Mouse (Mus musculus) cortical plate, adult 2 months (tissue): ENCODE results near the gene Cdkn1b. TPM values are rescaled to one million over a fixed set of nuclear protein-coding genes. Genes with fewer than 3 reads are reported as not detected.

Source experiments
- H3K27ac ChIP-seq: fragments of 200-500 bp; 2 replicates; pipeline ENCODE4 v1.5.1; 2012; ENCODE audit warnings: low read length, control low read depth, inconsistent platforms; ENCODE audit not compliant: insufficient read depth
- H3K4me1 ChIP-seq: fragments of 200-500 bp; 2 replicates; pipeline ENCODE4 v1.6.1; 2011; ENCODE audit warnings: low read length; ENCODE audit not compliant: control insufficient read depth, insufficient read depth
- H3K4me3 ChIP-seq: fragments of 200-500 bp; 2 replicates; pipeline ENCODE4 v1.5.1; 2011; ENCODE audit warnings: mild to moderate bottlenecking, low read length, control low read depth; ENCODE audit not compliant: insufficient read depth
- CTCF ChIP-seq: fragments of 200-500 bp; IDR thresholded peaks from 2 replicates; pipeline ENCODE4 v1.5.1; 2011; ENCODE audit warnings: mild to moderate bottlenecking, control low read depth, low read length; ENCODE audit not compliant: insufficient read depth; ENCODE audit errors: extremely low read depth
- POLR2A ChIP-seq: fragments of 200-500 bp; IDR thresholded peaks from 2 replicates; pipeline ENCODE4 v1.6.1; 2011; ENCODE audit warnings: mild to moderate bottlenecking, low read length, control low read depth; ENCODE audit not compliant: insufficient read depth; ENCODE audit errors: extremely low read depth
- polyA plus RNA-seq: library from polyadenylated mRNA; depleted of rRNA; stranded (reverse); fragments of >200 nt; gene quantifications from 2 replicates; pipeline ENCODE4 v1.2.3, GENCODE M21; 2012

The Cdkn1b gene
- polyA plus RNA-seq, 1 experiment = 20.6 TPM

- Histone ChIP-seq H3K4me3 (peak overlapping the region; percentile 74), H3K27ac (peak overlapping the region; percentile 57; the same call in 1 of the 2 replicates), H3K4me1 (peaks cover 1% of the 10 kb centered on the region; the same call in 1 of the 2 replicates)
- no peak for TF ChIP-seq CTCF
- no peak for TF ChIP-seq POLR2A
Observed at GRCm38 (mm10) chr6:134927595-134928095, 7.4 kb downstream of the Cdkn1b start.

GRCm38 (mm10) chr6:134928096-134928888 is 8.1 kb downstream of the Cdkn1b start:
- Histone ChIP-seq H3K27ac (peak overlapping the region; percentile 57), H3K4me3 (peak overlapping the region; percentile 74), H3K4me1 (no peaks in the 10 kb centered on the region)
- TF ChIP-seq CTCF = no peak
- 0 out of 2 replicates have a peak, but pooled peaks have one; percentile 25 for TF ChIP-seq POLR2A

- H3K4me3 ChIP-seq = peak overlapping the region; percentile 74
- TF ChIP-seq CTCF (no peak), POLR2A (no peak)
- no peaks in the 10 kb centered on the region for H3K4me1 ChIP-seq
- no peak overlapping the region for H3K27ac ChIP-seq
Observed at GRCm38 (mm10) chr6:134928889-134929310, 8.7 kb downstream of the Cdkn1b start.

GRCm38 (mm10) chr6:134929926-134930325 is 9.7 kb downstream of the Cdkn1b start:
- TF ChIP-seq POLR2A (no peak), CTCF (no peak)
- no peak overlapping the region for H3K4me3 ChIP-seq
- no peak overlapping the region for H3K27ac ChIP-seq
- no peaks in the 10 kb centered on the region for H3K4me1 ChIP-seq

GRCm38 (mm10) chr6:134930383-134930782 is 10.2 kb downstream of the Cdkn1b start:
- Histone ChIP-seq H3K4me1 (no peaks in the 10 kb centered on the region), H3K27ac (no peak overlapping the region), H3K4me3 (no peak overlapping the region)
- TF ChIP-seq CTCF (no peak), POLR2A (no peak)

- Histone ChIP-seq H3K27ac (no peak overlapping the region), H3K4me1 (no peaks in the 10 kb centered on the region), H3K4me3 (no peak overlapping the region)
- TF ChIP-seq POLR2A = no peak
Observed at GRCm38 (mm10) chr6:134931146-134931545, 10.9 kb downstream of the Cdkn1b start.

- TF ChIP-seq POLR2A (no peak), CTCF (no peak)
- no peak overlapping the region for H3K4me3 ChIP-seq
- H3K4me1 ChIP-seq = no peaks in the 10 kb centered on the region
- H3K27ac ChIP-seq = no peak overlapping the region
Observed at GRCm38 (mm10) chr6:134932486-134933206, 12.4 kb downstream of the Cdkn1b start.

- Histone ChIP-seq H3K4me1 (no peaks in the 10 kb centered on the region), H3K27ac (no peak overlapping the region), H3K4me3 (no peak overlapping the region)
- no peak for TF ChIP-seq CTCF
- TF ChIP-seq POLR2A = no peak
Observed at GRCm38 (mm10) chr6:134933207-134933558, 13.0 kb downstream of the Cdkn1b start.

GRCm38 (mm10) chr6:134934305-134934704 is 14.1 kb downstream of the Cdkn1b start:
- no peak for TF ChIP-seq POLR2A
- TF ChIP-seq CTCF = no peak
- H3K4me1 ChIP-seq = no peaks in the 10 kb centered on the region
- no peak overlapping the region for H3K4me3 ChIP-seq
- H3K27ac ChIP-seq = no peak overlapping the region
